Mouse (Mus musculus) forebrain, embryonic 13.5 days (tissue): ENCODE measurements at regions not wholly inside any gene's neighbourhood (a gene's known extent, or its start where the extent isn't known, plus 50 kb on each side); places are given as distances from the start of the nearest gene placed in this dataset.
A peak's percentile ranks its signal among the peaks of the same experiment; 100 is the strongest.

ENCODE experiments used
- ATAC-seq: fragments of 200-750 bp; cut with Nextera tagmentation; 2 replicates; pipeline ENCODE4 v1.8.0; 2017
- H3K27ac ChIP-seq: fragments of 300-500 bp; sonication (generic); 2 replicates; pipeline ENCODE4 v1.5.1; 2015; ENCODE audit warnings: inconsistent platforms, mild to moderate bottlenecking, moderate library complexity
- H3K27me3 ChIP-seq: fragments of 300-500 bp; sonication (generic); 2 replicates; pipeline ENCODE4 v1.6.1; 2015; ENCODE audit warnings: mild to moderate bottlenecking, inconsistent platforms
- H3K36me3 ChIP-seq: fragments of 300-500 bp; sonication (generic); 2 replicates; pipeline ENCODE4 v1.6.1; 2015; ENCODE audit warnings: mild to moderate bottlenecking, inconsistent platforms; ENCODE audit not compliant: poor library complexity, severe bottlenecking
- H3K4me1 ChIP-seq: fragments of 300-500 bp; sonication (generic); 2 replicates; pipeline ENCODE4 v1.6.1; 2015; ENCODE audit warnings: inconsistent platforms
- H3K4me2 ChIP-seq: fragments of 300-500 bp; sonication (generic); 2 replicates; pipeline ENCODE4 v1.6.1; 2015; ENCODE audit warnings: inconsistent platforms, mild to moderate bottlenecking, moderate library complexity
- H3K4me3 ChIP-seq: fragments of 300-500 bp; sonication (generic); 2 replicates; pipeline ENCODE4 v1.5.1; 2015; ENCODE audit warnings: mild to moderate bottlenecking, inconsistent platforms
- H3K9ac ChIP-seq: fragments of 300-500 bp; sonication (generic); 2 replicates; pipeline ENCODE4 v1.6.1; 2015; ENCODE audit warnings: mild to moderate bottlenecking, inconsistent platforms
- H3K9me3 ChIP-seq: fragments of 300-500 bp; sonication (generic); replicated peaks from 2 replicates; pipeline ENCODE4 v1.6.1; 2016; ENCODE audit warnings: inconsistent platforms
- WGBS: fragments of 180-500 bp; shearing (Covaris S2); methylation state at CpG from one replicate; pipeline ENCODE4 v1.1.7; 2015; 5-methylcytosine and 5-hydroxymethylcytosine counted together

GRCm38 (mm10) chr14:25068430-25068829 lies 390.6 kb upstream of the Zmiz1 start:
- no peak overlapping the region for H3K27ac ChIP-seq
- no peak overlapping the region; the same call in 1 of the 2 replicates for H3K9ac ChIP-seq
- no peaks in the 10 kb centered on the region for H3K36me3 ChIP-seq
- H3K4me3 ChIP-seq, result no peak overlapping the region
- ATAC-seq, result peak; percentile 31; the same call in 1 of the 2 replicates
- 20% methylated on average over 8 of the region's 8 CpGs for WGBS
- peaks cover 69% of the 10 kb centered on the region for H3K4me1 ChIP-seq
- H3K4me2 ChIP-seq, result no peak overlapping the region
- H3K27me3 ChIP-seq, result no peaks in the 10 kb centered on the region
- no peaks in the 10 kb centered on the region for H3K9me3 ChIP-seq

- H3K4me2 ChIP-seq, result no peak overlapping the region
- no peak overlapping the region for H3K4me3 ChIP-seq
- H3K9me3 ChIP-seq, result no peaks in the 10 kb centered on the region
- no peak overlapping the region for H3K9ac ChIP-seq
- peaks cover 46% of the 10 kb centered on the region for H3K4me1 ChIP-seq
- H3K36me3 ChIP-seq, result no peaks in the 10 kb centered on the region
- ATAC-seq, result no peak
- WGBS, result 24% methylated on average over 5 of the region's 5 CpGs
- no peaks in the 10 kb centered on the region for H3K27me3 ChIP-seq
- H3K27ac ChIP-seq, result no peak overlapping the region
Observed at GRCm38 (mm10) chr14:25073143-25073542, 385.8 kb upstream of the Zmiz1 start.

- Histone ChIP-seq H3K27me3 (no peaks in the 10 kb centered on the region), H3K9me3 (no peaks in the 10 kb centered on the region), H3K27ac (peak overlapping the region; percentile 26; the same call in 1 of the 2 replicates), H3K4me3 (no peak overlapping the region), H3K36me3 (no peaks in the 10 kb centered on the region), H3K9ac (no peak overlapping the region), H3K4me1 (peaks cover 36% of the 10 kb centered on the region; the same call in 1 of the 2 replicates), H3K4me2 (no peak overlapping the region)
- peak; percentile 52 for ATAC-seq
- 88% methylated on average over 9 of the region's 9 CpGs for WGBS
Observed at GRCm38 (mm10) chr14:25074022-25074800, 384.8 kb upstream of the Zmiz1 start.

GRCm38 (mm10) chr14:25074891-25075290 lies 384.1 kb upstream of the Zmiz1 start:
- Histone ChIP-seq H3K4me1 (peaks cover 32% of the 10 kb centered on the region; the same call in 1 of the 2 replicates), H3K27ac (no peak overlapping the region; the same call in 1 of the 2 replicates), H3K4me2 (no peak overlapping the region), H3K9ac (no peak overlapping the region), H3K36me3 (no peaks in the 10 kb centered on the region), H3K27me3 (no peaks in the 10 kb centered on the region), H3K9me3 (no peaks in the 10 kb centered on the region), H3K4me3 (no peak overlapping the region)
- WGBS, result 80% methylated on average over 5 of the region's 5 CpGs
- ATAC-seq, result 0 out of 2 replicates have a peak, but pooled peaks have one; percentile 9

- no peak overlapping the region for H3K4me3 ChIP-seq
- no peaks in the 10 kb centered on the region for H3K27me3 ChIP-seq
- 0 out of 2 replicates have a peak, but pooled peaks cover 4% of the 10 kb centered on the region for H3K4me1 ChIP-seq
- no peak overlapping the region for H3K4me2 ChIP-seq
- no peak overlapping the region for H3K27ac ChIP-seq
- no peak for ATAC-seq
- H3K36me3 ChIP-seq, result no peaks in the 10 kb centered on the region
- H3K9ac ChIP-seq, result no peak overlapping the region
- H3K9me3 ChIP-seq, result no peaks in the 10 kb centered on the region
- WGBS, result 95% methylated on average over 3 of the region's 3 CpGs
Observed at GRCm38 (mm10) chr14:25080431-25080830, 378.6 kb upstream of the Zmiz1 start.

GRCm38 (mm10) chr14:25083847-25084246 lies 375.1 kb upstream of the Zmiz1 start:
- WGBS, result 87% methylated on average over 4 of the region's 4 CpGs
- no peak for ATAC-seq

GRCm38 (mm10) chr14:25096786-25097185 lies 362.2 kb upstream of the Zmiz1 start:
- WGBS, result 87% methylated on average over 3 of the region's 3 CpGs
- Histone ChIP-seq H3K9me3 (peaks cover 7% of the 10 kb centered on the region), H3K4me3 (no peak overlapping the region), H3K27ac (no peak overlapping the region), H3K27me3 (no peaks in the 10 kb centered on the region), H3K4me1 (no peaks in the 10 kb centered on the region), H3K36me3 (no peaks in the 10 kb centered on the region), H3K4me2 (no peak overlapping the region), H3K9ac (no peak overlapping the region)
- ATAC-seq, result no peak

More at GRCm38 (mm10) chr14:25083847-25084246, 375.1 kb upstream of the Zmiz1 start:
- no peak overlapping the region for H3K27ac ChIP-seq
- H3K9me3 ChIP-seq, result no peaks in the 10 kb centered on the region
- no peak overlapping the region for H3K4me3 ChIP-seq
- H3K27me3 ChIP-seq, result no peaks in the 10 kb centered on the region
- H3K4me2 ChIP-seq, result no peak overlapping the region
- H3K9ac ChIP-seq, result no peak overlapping the region
- no peaks in the 10 kb centered on the region for H3K4me1 ChIP-seq
- no peaks in the 10 kb centered on the region for H3K36me3 ChIP-seq

GRCm38 (mm10) chr14:25105391-25105790 lies 353.6 kb upstream of the Zmiz1 start:
- H3K4me3 ChIP-seq, result no peak overlapping the region
- no peak overlapping the region for H3K9ac ChIP-seq
- H3K27ac ChIP-seq, result no peak overlapping the region
- ATAC-seq, result no peak
- 96% methylated on average over 10 of the region's 10 CpGs for WGBS
- H3K27me3 ChIP-seq, result no peaks in the 10 kb centered on the region
- no peaks in the 10 kb centered on the region for H3K9me3 ChIP-seq
- no peak overlapping the region for H3K4me2 ChIP-seq
- peaks cover 32% of the 10 kb centered on the region for H3K4me1 ChIP-seq
- no peaks in the 10 kb centered on the region for H3K36me3 ChIP-seq

GRCm38 (mm10) chr14:25106451-25106850 lies 352.5 kb upstream of the Zmiz1 start:
- Histone ChIP-seq H3K36me3 (no peaks in the 10 kb centered on the region), H3K9me3 (no peaks in the 10 kb centered on the region), H3K27ac (no peak overlapping the region), H3K4me2 (no peak overlapping the region), H3K27me3 (no peaks in the 10 kb centered on the region), H3K9ac (no peak overlapping the region), H3K4me1 (peaks cover 37% of the 10 kb centered on the region), H3K4me3 (no peak overlapping the region)
- no peak for ATAC-seq
- 98% methylated on average over 2 of the region's 2 CpGs for WGBS

- peak overlapping the region; percentile 51 for H3K4me2 ChIP-seq
- no peaks in the 10 kb centered on the region for H3K27me3 ChIP-seq
- no peaks in the 10 kb centered on the region for H3K9me3 ChIP-seq
- WGBS, result 2% methylated on average over 17 of the region's 17 CpGs
- peak; percentile 59 for ATAC-seq
- 0 out of 2 replicates have a peak overlapping the region, but pooled peaks have one; percentile 5 for H3K4me3 ChIP-seq
- H3K9ac ChIP-seq, result peak overlapping the region; percentile 67
- no peaks in the 10 kb centered on the region for H3K36me3 ChIP-seq
- H3K4me1 ChIP-seq, result peaks cover 37% of the 10 kb centered on the region
- peak overlapping the region; percentile 96 for H3K27ac ChIP-seq
Observed at GRCm38 (mm10) chr14:25108101-25108652, 350.8 kb upstream of the Zmiz1 start.

- peak overlapping the region; percentile 67 for H3K9ac ChIP-seq
- H3K27me3 ChIP-seq, result no peaks in the 10 kb centered on the region
- peak overlapping the region; percentile 51 for H3K4me2 ChIP-seq
- H3K4me1 ChIP-seq, result peaks cover 37% of the 10 kb centered on the region
- H3K27ac ChIP-seq, result peak overlapping the region; percentile 96
- ATAC-seq, result peak; percentile 95
- H3K4me3 ChIP-seq, result 0 out of 2 replicates have a peak overlapping the region, but pooled peaks have one; percentile 5
- no peaks in the 10 kb centered on the region for H3K36me3 ChIP-seq
- under 1% methylated on average over 8 of the region's 8 CpGs for WGBS
- no peaks in the 10 kb centered on the region for H3K9me3 ChIP-seq
Observed at GRCm38 (mm10) chr14:25108701-25109290, 350.2 kb upstream of the Zmiz1 start.

GRCm38 (mm10) chr14:25109691-25110090 lies 349.3 kb upstream of the Zmiz1 start:
- H3K4me2 ChIP-seq, result no peak overlapping the region
- WGBS, result 23% methylated on average over 1 of the region's 1 CpGs
- no peak for ATAC-seq
- H3K9ac ChIP-seq, result no peak overlapping the region
- no peak overlapping the region for H3K4me3 ChIP-seq
- peaks cover 41% of the 10 kb centered on the region for H3K4me1 ChIP-seq
- no peaks in the 10 kb centered on the region for H3K36me3 ChIP-seq
- H3K27ac ChIP-seq, result peak overlapping the region; percentile 96
- H3K27me3 ChIP-seq, result no peaks in the 10 kb centered on the region
- H3K9me3 ChIP-seq, result no peaks in the 10 kb centered on the region
